Mouse (Mus musculus) MEL (cell line): ENCODE measurements around the gene Ptprn2.

ENCODE experiments used
- CTCF ChIP-seq, 3 experiments: IDR thresholded peaks in 2 of 3; conservative IDR thresholded peaks in 1 of 3; 2 replicates each; pipeline ENCODE4 v1.5.1; 2011 to 2012; ENCODE audit warnings: low read length in 3 of 3, low read depth in 2 of 3, mild to moderate bottlenecking in 2 of 3, improper control_type of control experiment in 1 of 3, inconsistent platforms in 1 of 3, mixed read lengths in 1 of 3, moderate library complexity in 1 of 3; ENCODE audit not compliant: control insufficient read depth in 1 of 3, insufficient read depth in 1 of 3, poor library complexity in 1 of 3, severe bottlenecking in 1 of 3
- EP300 ChIP-seq, 2 experiments: IDR thresholded peaks; 2 replicates each; pipeline ENCODE4 v1.6.1; 2011; ENCODE audit warnings: improper control_type of control experiment in 2 of 2, low read length in 2 of 2, low read depth in 1 of 2, mild to moderate bottlenecking in 1 of 2
- GATA1 ChIP-seq: IDR thresholded peaks from 2 replicates; pipeline ENCODE4 v1.6.1; 2011; ENCODE audit warnings: low read depth, low read length, improper control_type of control experiment
- POLR2A ChIP-seq, 2 experiments: IDR thresholded peaks; 2 replicates each; pipeline ENCODE4 v1.6.1; 2011 to 2012; ENCODE audit warnings: low read length in 2 of 2, mild to moderate bottlenecking in 2 of 2, control low read depth in 1 of 2, improper control_type of control experiment in 1 of 2, low read depth in 1 of 2, moderate library complexity in 1 of 2; ENCODE audit not compliant: control insufficient read depth in 1 of 2, insufficient read depth in 1 of 2, poor library complexity in 1 of 2
- ZNF384 ChIP-seq: IDR thresholded peaks from 2 replicates; pipeline ENCODE4 v1.6.1; 2012; ENCODE audit warnings: low read depth, mild to moderate bottlenecking, inconsistent platforms, low read length, improper control_type of control experiment

DNA sequence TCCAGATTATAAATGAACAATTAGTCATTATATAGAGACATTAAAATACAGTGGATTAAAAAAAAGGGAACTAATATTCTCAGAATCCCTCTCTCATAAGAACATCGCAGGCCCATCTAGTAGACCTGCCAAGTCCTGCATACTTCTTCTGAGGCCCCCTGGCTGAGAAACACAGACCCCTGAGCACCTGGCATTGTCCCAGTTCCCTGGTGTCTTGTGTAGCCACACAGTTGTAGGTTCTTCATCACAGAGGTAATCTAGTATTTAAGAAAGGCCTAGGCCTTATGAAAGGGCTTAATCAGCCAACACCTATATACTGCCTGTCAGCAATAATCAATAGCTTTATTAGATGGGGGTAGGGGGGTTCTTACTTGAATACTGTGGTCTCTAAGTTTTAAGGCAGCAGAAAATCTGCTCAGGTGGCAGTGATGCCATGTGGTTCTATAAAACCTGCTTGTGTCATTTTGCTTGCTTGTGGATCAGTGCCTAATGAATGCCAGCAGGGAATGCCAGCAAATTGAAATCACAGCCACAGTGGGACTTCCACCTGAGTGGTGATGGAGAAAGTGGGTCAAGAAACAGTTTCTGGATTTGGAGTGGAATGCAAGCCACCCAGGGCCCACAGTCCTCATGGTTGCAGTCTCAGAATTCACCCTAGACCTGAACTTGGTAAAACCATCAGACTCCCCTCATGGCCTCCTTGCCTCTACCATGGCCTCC, 388.5 kb downstream of the Ptprn2 start:
- TF ChIP-seq ZNF384 = no peak
- no peak for TF ChIP-seq EP300 (IDR thresholded peaks at IDR 0.05; ENCODE audit: low read depth in 1 of 2, low read length in 2 of 2)
- no peak for TF ChIP-seq GATA1
- TF ChIP-seq POLR2A (IDR thresholded peaks at IDR 0.05; ENCODE audit: control insufficient read depth in 1 of 2, insufficient read depth in 1 of 2, low read depth in 1 of 2, low read length in 2 of 2, poor library complexity in 1 of 2) = no peak
- no peak for TF ChIP-seq CTCF (IDR thresholded peaks at IDR 0.05 in 2 of 3, conservative IDR thresholded peaks at IDR 0.05 in 1 of 3; ENCODE audit: control insufficient read depth in 1 of 3, insufficient read depth in 1 of 3, low read depth in 2 of 3, low read length in 3 of 3, poor library complexity in 1 of 3, severe bottlenecking in 1 of 3)
